Mouse (Mus musculus) adrenal gland, adult (tissue): ENCODE measurements at regions not wholly inside any gene's neighbourhood (a gene's known extent, or its start where the extent isn't known, plus 50 kb on each side); places are given as distances from the start of the nearest gene placed in this dataset.

Experiments
- DNase-seq, 2 experiments: peaks; one replicate each; pipeline ENCODE4 v3.0.0; 2022 to 2023; ENCODE audit warnings: low spot score in 1 of 2; ENCODE audit not compliant: inconsistent age in 2 of 2

GRCm38 (mm10) chr13:110450526-110450925 lies 55.7 kb downstream of the Plk2 start:
- no peak for DNase-seq

- DNase-seq, result no peak
These were observed 57.2 kb downstream of the Plk2 start for GRCm38 (mm10) chr13:110452009-110452525.

GRCm38 (mm10) chr13:110455085-110455484 lies 60.2 kb downstream of the Plk2 start:
- no peak for DNase-seq

- DNase-seq, result no peak
These were observed 60.8 kb downstream of the Plk2 start for GRCm38 (mm10) chr13:110455569-110456196.

GRCm38 (mm10) chr13:110458701-110459100 lies 63.9 kb downstream of the Plk2 start:
- no peak for DNase-seq

- DNase-seq, result no peak
These were observed 66.7 kb downstream of the Plk2 start for GRCm38 (mm10) chr13:110461581-110461980.

- DNase-seq, result no peak
These were observed 76.7 kb downstream of the Plk2 start for GRCm38 (mm10) chr13:110471526-110471925.

GRCm38 (mm10) chr13:110477709-110478108 lies 82.9 kb downstream of the Plk2 start:
- DNase-seq, result no peak

GRCm38 (mm10) chr13:110484358-110484940 lies 89.6 kb downstream of the Plk2 start:
- DNase-seq, result no peak

GRCm38 (mm10) chr13:110485515-110485914 lies 90.7 kb downstream of the Plk2 start:
- no peak for DNase-seq

- DNase-seq, result no peak
These were observed 95.3 kb downstream of the Plk2 start for GRCm38 (mm10) chr13:110490166-110490565.

- DNase-seq, result peak in 1 of 2 experiments; percentile 20
These were observed 97.6 kb downstream of the Plk2 start for GRCm38 (mm10) chr13:110492296-110493001.

- DNase-seq, result no peak
These were observed 98.2 kb downstream of the Plk2 start for GRCm38 (mm10) chr13:110493002-110493552.

- DNase-seq, result no peak
These were observed 102.6 kb downstream of the Plk2 start for GRCm38 (mm10) chr13:110497461-110497860.

GRCm38 (mm10) chr13:110507814-110508362 lies 113.0 kb downstream of the Plk2 start:
- no peak for DNase-seq

GRCm38 (mm10) chr13:110517986-110518385 lies 123.1 kb downstream of the Plk2 start:
- no peak for DNase-seq

- no peak for DNase-seq
These were observed 128.1 kb downstream of the Plk2 start for GRCm38 (mm10) chr13:110522974-110523373.

GRCm38 (mm10) chr13:110527681-110528080 lies 132.8 kb downstream of the Plk2 start:
- no peak for DNase-seq

GRCm38 (mm10) chr13:110529624-110530023 lies 134.8 kb downstream of the Plk2 start:
- DNase-seq, result no peak

- DNase-seq, result peak; percentile 38 to 71
These were observed 139.5 kb downstream of the Plk2 start for GRCm38 (mm10) chr13:110534320-110534764.

GRCm38 (mm10) chr13:110535785-110536184 lies 140.9 kb downstream of the Plk2 start:
- no peak for DNase-seq
